Mouse (Mus musculus): ENCODE data around the gene Golph3l. TPM values are rescaled to one million over a fixed set of nuclear protein-coding genes. Genes with fewer than 3 reads are reported as not detected.

The Golph3l gene
- polyA plus RNA-seq, 1 experiment from 2014 or later, result 33.4 TPM

Other genes with a start within 250 kb of the Golph3l start
- 45.2 and 48.8 TPM in 2 replicates for gene Setdb1, start 231.7 kb upstream of the Golph3l start, polyA plus RNA-seq (2015; fragmentation: Nextera tagmentation; extraction: Ambion mirVana)
- gene 4930558C23Rik, start 186.1 kb upstream of the Golph3l start, polyA plus RNA-seq (2015; fragmentation: Nextera tagmentation; extraction: Ambion mirVana), result not detected in 2 replicates
- 25.7 and 25.9 TPM in 2 replicates for gene Arnt, start 154.5 kb upstream of the Golph3l start, polyA plus RNA-seq (2015; fragmentation: Nextera tagmentation; extraction: Ambion mirVana)
- 3.7 and 4.3 TPM in 2 replicates for gene Ctsk, start 89.7 kb upstream of the Golph3l start, polyA plus RNA-seq (2015; fragmentation: Nextera tagmentation; extraction: Ambion mirVana)
- gene Ctss, start 62.1 kb upstream of the Golph3l start, polyA plus RNA-seq (2015; fragmentation: Nextera tagmentation; extraction: Ambion mirVana), result 11.9 and 13.9 TPM in 2 replicates
- not detected in 2 replicates for gene Hormad1, start 29.3 kb upstream of the Golph3l start, polyA plus RNA-seq (2015; fragmentation: Nextera tagmentation; extraction: Ambion mirVana)
- gene Ensa, start 36.1 kb downstream of the Golph3l start, polyA plus RNA-seq (2015; fragmentation: Nextera tagmentation; extraction: Ambion mirVana), result 112 and 121 TPM in 2 replicates
- gene Mcl1, start 69.9 kb downstream of the Golph3l start, polyA plus RNA-seq (2015; fragmentation: Nextera tagmentation; extraction: Ambion mirVana), result 48.1 and 52.4 TPM in 2 replicates
- 0.45 and 0.56 TPM in 2 replicates for gene Adamtsl4, start 99.0 kb downstream of the Golph3l start, polyA plus RNA-seq (2015; fragmentation: Nextera tagmentation; extraction: Ambion mirVana)
- 8.7 and 9.3 TPM in 2 replicates for gene Ecm1, start 150.6 kb downstream of the Golph3l start, polyA plus RNA-seq (2015; fragmentation: Nextera tagmentation; extraction: Ambion mirVana)
- 48.3 and 50.5 TPM in 2 replicates for gene Tars2, start 171.3 kb downstream of the Golph3l start, polyA plus RNA-seq (2015; fragmentation: Nextera tagmentation; extraction: Ambion mirVana)
- gene Rprd2, start 229.9 kb downstream of the Golph3l start, polyA plus RNA-seq (2015; fragmentation: Nextera tagmentation; extraction: Ambion mirVana), result 21.9 and 22.1 TPM in 2 replicates